Mouse (Mus musculus): ENCODE measurements around the gene Catsperz.

DNA sequence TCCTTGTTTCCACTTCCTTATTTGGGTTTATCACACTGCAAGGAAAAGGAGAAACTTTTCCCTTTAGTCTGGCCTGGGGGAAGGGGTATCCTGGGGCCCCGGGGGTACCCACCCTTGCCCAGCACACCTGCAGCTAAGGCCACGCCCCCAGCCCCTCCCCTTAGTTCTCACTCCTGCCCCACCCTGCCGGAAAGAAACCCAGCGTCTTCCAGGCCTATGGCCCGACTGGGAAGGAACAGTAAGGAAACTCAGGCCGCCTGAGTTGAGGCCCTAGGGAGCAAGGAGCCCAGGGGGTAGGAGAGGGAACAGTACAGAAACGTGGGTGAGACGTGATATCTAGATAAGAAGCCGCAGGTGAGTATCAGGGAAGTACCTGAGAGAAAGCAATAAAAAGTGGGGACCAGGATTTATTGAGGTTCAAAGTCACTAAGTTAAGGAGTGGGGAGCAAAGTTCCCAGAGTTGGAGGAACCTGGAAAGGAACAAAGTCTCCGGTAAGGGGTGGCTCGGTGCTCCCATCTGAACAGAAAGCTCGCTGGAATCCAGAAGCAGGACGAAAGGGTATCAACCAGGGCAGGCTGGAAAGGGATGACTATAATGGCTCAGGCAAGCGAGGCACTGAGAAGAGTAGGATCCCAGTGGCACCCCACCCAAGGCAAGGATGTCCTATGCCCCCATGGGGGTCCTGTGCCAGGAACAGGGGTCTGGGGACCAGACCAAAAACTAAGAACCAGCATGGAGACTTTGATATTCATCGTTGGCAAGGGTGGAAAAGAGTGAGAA is 43.5 kb upstream of the Catsperz start:
- TF ChIP-seq CTCF (IDR thresholded peaks at IDR 0.05; ENCODE audit: control insufficient read depth, insufficient read depth, insufficient read length) (no peak), USF1 (IDR thresholded peaks at IDR 0.05; ENCODE audit: low read depth) (no peak), CEBPB (IDR thresholded peaks at IDR 0.05; ENCODE audit: low read depth) (no peak), MAX (IDR thresholded peaks at IDR 0.05) (no peak), FOSL1 (IDR thresholded peaks at IDR 0.05; ENCODE audit: insufficient read depth, low read length, poor library complexity, severe bottlenecking) (no peak), MYOD1 (IDR thresholded peaks at IDR 0.05; ENCODE audit: control insufficient read depth, insufficient read length, low read depth) (no peak)

All from C2C12 (cell line).